Mouse (Mus musculus) testis, adult 2 months (tissue): ENCODE data around the gene Hfe2.

ENCODE experiments used
- CTCF ChIP-seq: fragments of 200-500 bp; IDR thresholded peaks from 2 replicates; pipeline ENCODE4 v1.5.1; 2012; ENCODE audit warnings: low read depth, mild to moderate bottlenecking, inconsistent platforms, low read length, moderate library complexity; ENCODE audit not compliant: control insufficient read depth, insufficient read depth, insufficient replicate concordance
- POLR2A ChIP-seq: fragments of 200-500 bp; IDR thresholded peaks from 2 replicates; pipeline ENCODE4 v1.6.1; 2012; ENCODE audit warnings: low read depth, mild to moderate bottlenecking, inconsistent platforms, low read length, moderate library complexity; ENCODE audit not compliant: control insufficient read depth

GRCm38 (mm10) chr3:96563267-96563666 is 38.3 kb downstream of the Hfe2 start:
- TF ChIP-seq CTCF (no peak), POLR2A (no peak)
